Mouse (Mus musculus) embryo, embryonic 10 days (tissue): ENCODE measurements around the gene Vmn2r85.
A peak's percentile ranks its signal among the peaks of the same experiment; 100 is the strongest.
"Not testable (repeated sequence)": the region's sequence is repeated elsewhere in the genome, so short reads cannot be mapped to it uniquely, and the experiment has no call there.

Experiments used
- DNase-seq: peaks from one replicate; pipeline ENCODE4 v3.0.0-alpha.2; 2015; ENCODE audit warnings: low spot score

The Vmn2r85 gene

DNA sequence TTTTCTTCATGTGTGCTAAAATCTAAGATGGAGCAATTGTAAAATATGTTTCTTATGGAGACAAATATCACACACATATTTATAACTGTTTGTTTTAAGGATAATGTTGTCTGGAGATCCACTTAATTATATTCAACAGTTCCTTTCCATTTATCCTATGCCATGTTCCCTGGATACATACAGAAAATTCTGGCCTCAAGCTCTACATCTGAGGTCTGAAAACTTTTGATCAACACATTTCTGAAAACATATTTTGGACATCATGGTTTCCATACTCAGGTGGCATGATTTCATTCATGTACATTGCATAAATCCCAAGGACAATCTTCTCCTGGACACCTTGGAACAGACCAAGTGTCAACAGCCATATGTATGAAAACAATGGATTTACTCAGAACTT is at the start of gene Vmn2r85:
TSS of gene Vmn2r85 (minus strand) at position 101 of the 400 bp plus-strand sequence.
- not testable (repeated sequence) for DNase-seq

GRCm38 (mm10) chr10:130470311-130470760 is 40.8 kb upstream of the Vmn2r85 start:
- DNase-seq, result peak; percentile 80

DNA sequence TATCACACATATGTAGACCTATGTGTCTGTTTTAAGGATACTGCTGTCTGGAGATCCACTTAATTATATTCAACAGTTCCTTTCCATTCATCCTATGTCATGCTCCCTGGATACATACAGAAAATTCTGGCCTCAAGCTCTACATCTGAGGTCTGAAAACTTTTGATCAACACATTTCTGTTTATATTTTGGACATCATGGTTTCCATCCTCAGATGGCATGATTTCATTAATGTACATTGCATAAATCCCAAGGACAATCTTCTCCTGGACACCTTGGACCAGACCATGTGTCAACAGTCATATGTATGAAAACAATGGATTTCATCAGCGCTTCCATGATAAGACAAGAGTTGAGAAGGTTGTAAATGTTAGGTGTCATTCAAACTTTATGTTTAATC is 26.4 kb upstream of the Vmn2r85 start, which contains the start of gene Vmn2r86:
TSS of gene Vmn2r86 (minus strand) at position 101 of the 400 bp plus-strand sequence.
- not testable (repeated sequence) for DNase-seq

DNA sequence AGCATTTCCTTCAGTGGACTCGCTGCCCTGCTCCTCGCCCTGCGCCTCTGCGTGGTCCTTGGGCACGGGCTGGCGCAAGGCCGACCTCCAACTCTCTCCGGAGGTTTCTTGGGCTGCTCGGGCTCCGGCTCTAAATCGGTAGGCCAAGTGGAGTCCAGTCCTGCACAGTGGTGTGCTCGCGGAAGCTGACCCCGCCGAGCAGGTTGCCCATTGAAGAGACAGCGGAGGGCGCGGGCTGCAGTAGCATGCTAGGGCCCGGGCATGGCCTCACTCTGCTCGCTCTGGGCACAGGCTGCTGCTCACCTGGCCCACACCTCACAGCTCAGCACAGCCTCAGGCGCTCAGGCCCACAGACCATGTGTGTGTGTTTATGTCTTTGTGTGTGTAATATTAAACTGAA is 15.3 kb upstream of the Vmn2r85 start:
- no peak for DNase-seq

DNA sequence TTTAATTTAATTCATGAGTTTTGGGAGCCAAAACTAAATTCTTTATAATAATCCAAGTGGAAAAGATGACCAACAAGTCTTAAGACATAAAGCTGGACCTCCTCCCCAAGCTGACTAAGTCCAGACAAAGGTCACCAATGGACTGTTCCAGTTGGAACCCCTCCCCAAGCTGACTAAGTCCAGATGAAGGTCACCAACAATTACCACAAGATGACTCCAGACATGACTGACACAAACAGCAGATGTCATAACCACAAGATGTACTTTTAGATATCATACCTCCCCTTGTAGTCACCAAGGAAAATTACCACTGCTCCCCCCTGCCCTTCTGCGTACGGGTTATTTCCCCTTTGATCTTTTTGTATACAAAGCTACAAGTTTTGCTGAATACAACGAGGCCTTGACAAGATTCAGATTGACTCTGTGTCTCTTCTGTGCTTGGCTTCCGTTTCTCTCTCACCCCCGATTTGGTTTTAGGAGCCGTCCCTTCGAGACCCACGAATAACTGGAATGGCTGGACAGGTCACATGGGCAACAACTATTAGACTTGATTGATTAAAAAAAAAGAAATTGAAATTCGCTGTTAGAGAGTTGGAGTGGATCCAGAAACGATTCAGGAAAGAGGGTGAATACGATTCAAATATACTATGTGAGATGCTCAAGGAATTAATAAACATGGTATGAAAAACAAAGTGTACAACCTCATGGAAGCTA is 4.8 kb upstream of the Vmn2r85 start:
- DNase-seq, result not testable (repeated sequence)

DNA sequence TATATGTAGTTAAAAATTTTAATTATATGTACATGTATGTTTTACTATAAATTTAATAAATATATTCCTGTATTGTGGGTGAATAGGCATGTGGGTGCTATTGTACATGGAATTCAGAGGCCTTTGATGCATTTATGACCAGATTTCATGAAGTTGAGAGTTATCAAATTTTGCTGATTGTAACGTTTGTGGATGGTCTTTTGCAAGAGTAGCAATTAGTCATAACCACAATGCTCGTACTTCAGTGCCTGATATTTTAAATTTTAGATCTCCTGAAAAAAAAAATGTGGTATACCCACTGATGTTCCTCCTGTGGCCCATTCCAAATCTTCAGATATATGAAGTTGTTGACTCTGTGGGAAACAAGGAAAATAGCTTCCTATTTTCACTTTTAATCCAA is 7.1 kb downstream of the Vmn2r85 start:
- not testable (repeated sequence) for DNase-seq

DNA sequence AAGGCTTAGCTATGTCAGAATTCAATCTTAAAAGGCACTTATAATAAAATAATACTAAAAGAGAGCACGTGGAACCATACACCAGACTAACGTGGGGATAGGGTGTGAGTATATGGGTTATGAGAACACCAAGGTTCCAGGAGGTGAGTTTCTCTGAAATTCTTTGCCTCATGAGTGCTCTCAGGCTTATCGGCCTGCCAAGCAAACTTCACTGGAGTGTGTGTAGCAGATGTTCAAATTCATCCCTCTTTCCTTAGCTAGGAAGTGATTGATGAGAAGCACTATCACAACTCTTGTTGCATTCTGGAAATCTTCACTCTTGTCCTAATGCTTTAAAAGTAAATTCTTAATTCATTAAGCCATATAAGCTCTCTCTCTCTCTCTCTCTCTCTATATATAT is 9.1 kb downstream of the Vmn2r85 start:
- DNase-seq, result no peak

DNA sequence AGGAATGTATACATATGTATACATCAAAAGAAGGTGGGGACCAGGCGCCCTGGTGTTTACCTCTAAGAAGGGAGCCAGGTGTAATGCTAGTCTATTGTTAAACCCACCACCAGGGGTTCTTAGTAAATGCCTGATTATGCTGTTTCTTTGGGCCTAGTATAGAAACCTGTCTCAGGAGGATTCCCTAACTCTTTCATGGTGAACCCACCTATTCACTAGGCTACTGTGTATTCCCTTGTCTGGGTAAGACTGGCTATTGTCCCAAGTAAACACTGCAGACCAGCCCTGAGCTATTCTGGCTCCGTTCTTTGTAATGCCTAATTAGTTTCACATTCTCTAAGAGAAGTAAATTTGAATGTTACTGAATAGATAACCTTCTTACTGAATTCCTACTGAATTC is 9.5 kb downstream of the Vmn2r85 start:
- DNase-seq, result not testable (repeated sequence)

- not testable (repeated sequence) for DNase-seq
Measured at GRCm38 (mm10) chr10:130416352-130416751, 13.2 kb downstream of the Vmn2r85 start.

- not testable (repeated sequence) for DNase-seq
Measured at GRCm38 (mm10) chr10:130412167-130412698, 17.3 kb downstream of the Vmn2r85 start.

DNA sequence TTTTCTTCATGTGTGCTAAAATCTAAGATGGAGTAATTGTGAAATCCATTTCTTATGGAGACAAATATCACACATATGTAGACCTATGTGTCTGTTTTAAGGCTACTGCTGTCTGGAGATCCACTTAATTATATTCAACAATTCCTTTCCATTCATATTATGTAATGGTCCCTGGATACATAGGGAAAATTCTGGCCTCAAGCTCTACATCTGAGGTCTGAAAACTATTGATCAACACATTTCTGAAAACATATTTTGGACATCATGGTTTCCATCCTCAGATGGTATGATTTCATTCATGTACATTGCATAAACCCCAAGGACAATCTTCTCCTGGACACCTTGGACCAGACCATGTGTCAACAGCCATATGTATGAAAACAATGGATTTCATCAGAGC is 35.3 kb downstream of the Vmn2r85 start, which contains the start of gene Vmn2r84:
TSS of gene Vmn2r84 (minus strand) at position 101 of the 400 bp plus-strand sequence.
- DNase-seq, result no peak

GRCm38 (mm10) chr10:130375145-130375544 is 54.4 kb downstream of the Vmn2r85 start:
- no peak for DNase-seq

DNA sequence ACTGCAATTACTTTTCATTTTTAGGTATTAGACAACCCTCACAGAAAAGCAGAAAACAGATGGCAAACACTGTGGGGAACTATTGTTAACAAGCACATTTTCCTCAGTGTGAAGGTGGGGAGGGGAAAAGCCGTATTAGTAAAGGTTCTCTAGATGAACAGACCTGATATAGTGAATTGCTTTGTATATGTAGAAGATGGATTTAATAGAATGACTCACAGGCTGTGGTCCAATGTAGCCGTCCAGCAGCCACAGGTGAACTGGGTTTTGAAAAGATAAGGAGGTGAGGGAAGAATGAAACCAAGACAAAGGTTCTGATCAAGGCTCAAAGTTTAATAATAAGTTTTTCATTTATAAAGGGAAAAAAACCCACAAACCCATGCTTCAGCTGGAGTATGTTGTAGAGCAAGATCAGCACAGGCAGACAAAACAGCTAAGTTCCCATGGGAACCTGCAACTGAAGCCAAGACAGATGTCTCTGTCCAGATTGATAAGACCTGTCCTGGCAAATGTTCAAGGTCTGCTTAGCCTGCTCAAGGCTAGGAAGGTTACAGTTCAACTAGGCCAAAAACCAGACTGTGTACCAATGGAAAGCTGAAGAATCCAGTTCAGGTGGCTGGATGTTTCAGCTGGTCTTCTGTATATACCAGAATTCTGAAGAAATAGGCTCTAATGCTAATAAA is 56.9 kb downstream of the Vmn2r85 start:
- DNase-seq, result no peak

DNA sequence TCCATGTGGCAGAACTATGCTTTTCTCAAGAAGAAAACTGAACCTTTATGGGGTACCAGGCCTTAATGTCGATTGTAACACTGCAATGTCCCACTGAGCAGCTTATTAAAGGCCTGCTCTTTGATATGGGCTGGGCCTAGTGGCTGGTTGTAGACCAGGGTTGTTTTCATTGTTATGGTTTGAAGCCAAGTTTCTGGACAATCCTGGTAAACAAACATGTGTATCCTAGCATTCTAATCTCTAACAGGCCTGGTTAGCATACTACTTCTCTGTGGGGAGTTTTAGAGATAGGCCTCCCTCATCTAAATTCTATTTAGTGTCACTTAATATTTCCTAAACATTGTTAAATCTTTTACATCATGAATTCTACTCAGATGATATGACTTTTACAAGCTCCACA is 57.9 kb downstream of the Vmn2r85 start:
- DNase-seq, result no peak

GRCm38 (mm10) chr10:130370005-130370682 is 59.4 kb downstream of the Vmn2r85 start:
- no peak for DNase-seq

DNA sequence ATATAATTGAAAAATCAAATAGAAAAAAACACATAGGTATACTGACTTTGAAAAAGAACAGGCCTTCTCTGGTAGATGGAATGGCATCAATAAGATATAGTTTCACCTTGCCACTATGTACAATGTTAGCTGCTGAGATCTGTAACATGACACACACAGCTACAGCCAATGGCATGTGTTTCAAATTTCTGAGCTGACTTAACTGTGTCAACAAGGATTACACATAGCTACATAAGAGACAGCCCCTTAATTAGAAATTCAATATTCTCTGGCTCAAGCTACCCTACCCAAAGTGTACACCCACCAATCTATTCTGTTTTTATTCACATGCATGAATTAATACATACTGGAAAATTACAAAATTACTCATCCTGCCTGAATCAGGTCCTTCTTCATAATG is 61.1 kb downstream of the Vmn2r85 start:
- no peak for DNase-seq

- no peak for DNase-seq
Measured at GRCm38 (mm10) chr10:130364766-130365165, 64.7 kb downstream of the Vmn2r85 start.
